13 mouse cellular contexts compared by ENCODE assay signal in genomic region chrX:13798754-13799153, GRCm38 (mm10).
"Had no signal": no experiment of that assay in that cellular context is flagged by ENCODE, and none has a peak within 500 bp of the region (broad histone marks: within the 10 kb centered on the region; RNA-seq: fewer than 3 reads in every experiment).

No protein-coding gene starts in this region.

- ATAC-seq: liver, embryonic 12.5 days had no signal

- H3K9me3 ChIP-seq: kidney, embryonic 15.5 days; limb, embryonic 10.5 days; liver, embryonic 12.5 days; lung, embryonic 15.5 days; neural tube, embryonic 12.5 days had no signal

- H3K27me3 ChIP-seq: kidney, embryonic 15.5 days; liver, embryonic 12.5 days; lung, embryonic 15.5 days; neural tube, embryonic 12.5 days had no signal

- H3K4me3 ChIP-seq: kidney, embryonic 15.5 days; left cerebral cortex, adult 2 months; limb, embryonic 10.5 days; liver, embryonic 12.5 days; lung, embryonic 15.5 days; neural tube, embryonic 12.5 days had no signal

- H3K4me2 ChIP-seq: kidney, embryonic 15.5 days; liver, embryonic 12.5 days; lung, embryonic 15.5 days; neural tube, embryonic 12.5 days had no signal

- H3K9ac ChIP-seq: kidney, embryonic 15.5 days; liver, embryonic 12.5 days; lung, embryonic 15.5 days; neural tube, embryonic 12.5 days had no signal

- H3K36me3 ChIP-seq: kidney, embryonic 15.5 days; limb, embryonic 10.5 days; liver, embryonic 12.5 days; lung, embryonic 15.5 days; neural tube, embryonic 12.5 days had no signal

- H3K4me1 ChIP-seq: kidney, embryonic 15.5 days; limb, embryonic 10.5 days; liver, embryonic 12.5 days; lung, embryonic 15.5 days; neural tube, embryonic 12.5 days had no signal

- DNase-seq: kidney, adult 18-20 months; kidney, postnatal 25 days; midbrain, embryonic 14.5 days; spleen, adult 18-20 months; thymus, adult 18-20 months; thymus, postnatal 14 days had no signal

- H3K27ac ChIP-seq: kidney, embryonic 15.5 days; left cerebral cortex, adult 2 months; limb, embryonic 10.5 days; liver, embryonic 12.5 days; lung, embryonic 15.5 days; macrophage; neural tube, embryonic 12.5 days had no signal
